Mouse (Mus musculus) testis, adult 2 months (tissue): ENCODE data around the gene Bcl2l10.

ENCODE experiments used
- CTCF ChIP-seq: fragments of 200-500 bp; IDR thresholded peaks from 2 replicates; pipeline ENCODE4 v1.5.1; 2012; ENCODE audit warnings: low read depth, mild to moderate bottlenecking, inconsistent platforms, low read length, moderate library complexity; ENCODE audit not compliant: control insufficient read depth, insufficient read depth, insufficient replicate concordance
- POLR2A ChIP-seq: fragments of 200-500 bp; IDR thresholded peaks from 2 replicates; pipeline ENCODE4 v1.6.1; 2012; ENCODE audit warnings: low read depth, mild to moderate bottlenecking, inconsistent platforms, low read length, moderate library complexity; ENCODE audit not compliant: control insufficient read depth

GRCm38 (mm10) chr9:75315238-75315637 is 32.3 kb upstream of the Bcl2l10 start:
- TF ChIP-seq POLR2A (no peak), CTCF (no peak)
